7 mouse cellular contexts compared by ENCODE assay signal in genomic region chr8:84908421-84909161, GRCm38 (mm10). TPM values are rescaled to one million over a fixed set of nuclear protein-coding genes. Genes with fewer than 3 reads are reported as not detected.
DNase-seq lines count a peak whose midpoint lies in the region; ATAC-seq and TF ChIP-seq lines count a peak whose summit lies in the region.

Gene Dnase2a (plus strand): TSS chr8:84908560.

- ATAC-seq in intestine, embryonic 16.5 days = peak; percentile 91
- peak; percentile 92 for ATAC-seq in midbrain, embryonic 12.5 days (ENCODE audit: low FRiP score, low read depth)

- peak; percentile 97 for DNase-seq in adrenal gland, adult 2 months
- peak; percentile 94 for DNase-seq in embryo, embryonic 9.5 days (ENCODE audit: extremely low spot score)
- peak; percentile 93 to 97 for DNase-seq in gastrocnemius, postnatal 4 days (ENCODE audit: low spot score in 2 of 2)
- DNase-seq in left cerebral cortex, postnatal 4 days = peak; percentile 95

- peaks cover 23% of the 10 kb centered on the region for H3K27me3 ChIP-seq in intestine, embryonic 16.5 days (replicated peaks; ENCODE audit: control insufficient read depth, insufficient read depth, low read length)
- peaks cover 70% of the 10 kb centered on the region for H3K27me3 ChIP-seq in midbrain, embryonic 12.5 days
- no peaks in the 10 kb centered on the region; the same call in 1 of the 2 replicates for H3K27me3 ChIP-seq in small intestine, adult 2 months (ENCODE audit: control insufficient read depth, insufficient read depth, low read length)

- H3K9me3 ChIP-seq in intestine, embryonic 16.5 days (ENCODE audit: control insufficient read depth, low read length) = no peaks in the 10 kb centered on the region
- no peaks in the 10 kb centered on the region for H3K9me3 ChIP-seq in midbrain, embryonic 12.5 days

- no peaks in the 10 kb centered on the region for H3K36me3 ChIP-seq in intestine, embryonic 16.5 days (ENCODE audit: control insufficient read depth, insufficient read depth, low read length)
- H3K36me3 ChIP-seq in midbrain, embryonic 12.5 days = peaks cover 27% of the 10 kb centered on the region
- H3K36me3 ChIP-seq in small intestine, adult 2 months (ENCODE audit: control insufficient read depth, insufficient read depth, low read length) = no peaks in the 10 kb centered on the region

- 1% methylated on average over 45 of the region's 45 CpGs for WGBS in intestine, embryonic 16.5 days
- WGBS in midbrain, embryonic 12.5 days = under 1% methylated on average over 45 of the region's 45 CpGs
- WGBS in small intestine, adult 2 months = under 1% methylated on average over 45 of the region's 45 CpGs

- TF ChIP-seq POLR2A in small intestine, adult 2 months (IDR thresholded peaks at IDR 0.05; ENCODE audit: low read depth, low read length) = peak; percentile 38; the same call in 1 of the 2 replicates

- peak within 1 kb of the TSS; percentile 66 for H3K4me3 ChIP-seq in intestine, embryonic 16.5 days (ENCODE audit: low read length)
- peak within 1 kb of the TSS; percentile 51 for H3K4me3 ChIP-seq in midbrain, embryonic 12.5 days
- peak within 1 kb of the TSS; percentile 61 for H3K4me3 ChIP-seq in small intestine, adult 2 months (ENCODE audit: low read depth, low read length)

- H3K27ac ChIP-seq in intestine, embryonic 16.5 days (ENCODE audit: low read length) = no peak within 1 kb of the TSS
- H3K27ac ChIP-seq in midbrain, embryonic 12.5 days (replicated peaks) = 0 out of 2 replicates have a peak within 1 kb of the TSS, but pooled peaks have one; percentile 20
- 0 out of 2 replicates have a peak within 1 kb of the TSS, but pooled peaks have one; percentile 5 for H3K27ac ChIP-seq in small intestine, adult 2 months (ENCODE audit: insufficient read depth, low read depth, low read length)

- peak within 1 kb of the TSS; percentile 73 for H3K9ac ChIP-seq in intestine, embryonic 16.5 days (ENCODE audit: low read depth, low read length)
- peak within 1 kb of the TSS; percentile 65 for H3K9ac ChIP-seq in midbrain, embryonic 12.5 days (replicated peaks)

- intact Hi-C loops in left cerebral cortex, postnatal 4 days (cut with DNase I) = no loop called here

- H3K4me2 ChIP-seq in intestine, embryonic 16.5 days (ENCODE audit: low read depth, low read length) = peak within 1 kb of the TSS; percentile 93
- peak within 1 kb of the TSS; percentile 73 for H3K4me2 ChIP-seq in midbrain, embryonic 12.5 days (replicated peaks)

- H3K4me1 ChIP-seq in intestine, embryonic 16.5 days (ENCODE audit: control insufficient read depth, insufficient read depth, low read length) = peaks cover 11% of the 10 kb centered on the region; the same call in 1 of the 2 replicates
- H3K4me1 ChIP-seq in midbrain, embryonic 12.5 days = peaks cover 19% of the 10 kb centered on the region
- H3K4me1 ChIP-seq in small intestine, adult 2 months (ENCODE audit: control insufficient read depth, insufficient read depth, insufficient read length, low read length) = peaks cover 9% of the 10 kb centered on the region

- no peak for TF ChIP-seq CTCF in small intestine, adult 2 months (IDR thresholded peaks at IDR 0.05; ENCODE audit: extremely low read depth, insufficient read length, insufficient replicate concordance, low read depth, low read length)

RNA-seq across cellular contexts. Expression of gene Dnase2a, which starts in this region (rescaled TPM):
- total RNA-seq in adrenal gland, adult 2 months (2021) = 10 to 100 TPM; 10.9 to 17.5 TPM
- polyA plus RNA-seq in adrenal gland, adult 2 months (2012; rRNA removed) = 12.1 and 13.3 TPM in 2 replicates
- 1 to 10 TPM; 6.9 to 7.0 TPM for total RNA-seq in gastrocnemius, postnatal 4 days (2021)
- polyA plus RNA-seq in intestine, embryonic 16.5 days (2015; fragmentation: Nextera tagmentation; extraction: Ambion mirVana) = 7.3 and 10.2 TPM in 2 replicates
- 1 to 10 TPM; 2.8 to 4.1 TPM for total RNA-seq in left cerebral cortex, postnatal 4 days (2021)
- polyA plus RNA-seq in midbrain, embryonic 12.5 days (2016; fragmentation: Nextera tagmentation; extraction: Ambion mirVana) = 8.9 and 9.4 TPM in 2 replicates
- polyA plus RNA-seq in small intestine, adult 2 months (2012; rRNA removed) = 4.1 and 5.9 TPM in 2 replicates
